Mouse (Mus musculus) liver, embryonic 13.5 days (tissue): ENCODE measurements at regions not wholly inside any gene's neighbourhood (a gene's known extent, or its start where the extent isn't known, plus 50 kb on each side); places are given as distances from the start of the nearest gene placed in this dataset.

ENCODE experiments used
- ATAC-seq: fragments of 200-750 bp; cut with Nextera tagmentation; 2 replicates; pipeline ENCODE4 v1.8.0; 2017; ENCODE audit warnings: low read depth, mild to moderate bottlenecking, moderate number of reproducible peaks, moderate library complexity
- DNase-seq: peaks from one replicate; pipeline ENCODE4 v3.0.0; 2022
- H3K27ac ChIP-seq: fragments of 300-500 bp; sonication (generic); 2 replicates; pipeline ENCODE4 v1.5.1; 2015; ENCODE audit warnings: moderate library complexity, mild to moderate bottlenecking, inconsistent platforms
- H3K27me3 ChIP-seq: fragments of 300-500 bp; sonication (generic); 2 replicates; pipeline ENCODE4 v1.6.1; 2015; ENCODE audit warnings: mild to moderate bottlenecking, inconsistent platforms
- H3K36me3 ChIP-seq: fragments of 300-500 bp; sonication (generic); 2 replicates; pipeline ENCODE4 v1.6.1; 2015; ENCODE audit warnings: mild to moderate bottlenecking, inconsistent platforms
- H3K4me1 ChIP-seq: fragments of 300-500 bp; sonication (generic); replicated peaks from 2 replicates; pipeline ENCODE4 v1.6.1; 2015; ENCODE audit warnings: inconsistent platforms
- H3K4me2 ChIP-seq: fragments of 300-500 bp; sonication (generic); 2 replicates; pipeline ENCODE4 v1.6.1; 2015; ENCODE audit warnings: inconsistent platforms, mild to moderate bottlenecking, moderate library complexity
- H3K4me3 ChIP-seq: fragments of 300-500 bp; sonication (generic); replicated peaks from 2 replicates; pipeline ENCODE4 v1.5.1; 2015; ENCODE audit warnings: mild to moderate bottlenecking, inconsistent platforms
- H3K9ac ChIP-seq: fragments of 300-500 bp; sonication (generic); 2 replicates; pipeline ENCODE4 v1.6.1; 2015; ENCODE audit warnings: mild to moderate bottlenecking, inconsistent platforms
- H3K9me3 ChIP-seq: fragments of 300-500 bp; sonication (generic); replicated peaks from 2 replicates; pipeline ENCODE4 v1.6.1; 2016; ENCODE audit warnings: inconsistent platforms
- WGBS: fragments of 180-500 bp; shearing (Covaris S2); methylation state at CpG from one replicate; pipeline ENCODE4 v1.1.7; 2015; ENCODE audit not compliant: insufficient replicate concordance; 5-methylcytosine and 5-hydroxymethylcytosine counted together

GRCm38 (mm10) chr10:96752531-96752930 lies 135.7 kb downstream of the Btg1 start:
- no peak overlapping the region for H3K4me2 ChIP-seq
- H3K36me3 ChIP-seq = no peaks in the 10 kb centered on the region
- DNase-seq (no peak), ATAC-seq (no peak)
- H3K9ac ChIP-seq = no peak overlapping the region
- H3K4me3 ChIP-seq = no peak overlapping the region
- H3K27me3 ChIP-seq = 0 out of 2 replicates have a peak, but pooled peaks cover 3% of the 10 kb centered on the region
- no peak overlapping the region for H3K27ac ChIP-seq
- peaks cover 3% of the 10 kb centered on the region; the same call in 1 of the 2 replicates for H3K4me1 ChIP-seq
- WGBS = 73% methylated on average over 5 of the region's 5 CpGs
- H3K9me3 ChIP-seq = no peaks in the 10 kb centered on the region

GRCm38 (mm10) chr10:96753521-96753920 lies 136.7 kb downstream of the Btg1 start:
- Histone ChIP-seq H3K27me3 (0 out of 2 replicates have a peak, but pooled peaks cover 3% of the 10 kb centered on the region), H3K4me2 (no peak overlapping the region), H3K4me3 (no peak overlapping the region), H3K27ac (no peak overlapping the region), H3K9me3 (no peaks in the 10 kb centered on the region), H3K4me1 (peaks cover 3% of the 10 kb centered on the region; the same call in 1 of the 2 replicates), H3K9ac (no peak overlapping the region), H3K36me3 (no peaks in the 10 kb centered on the region)
- DNase-seq (no peak), ATAC-seq (no peak)
- WGBS = 39% methylated on average over 1 of the region's 1 CpGs

GRCm38 (mm10) chr10:96755674-96756073 lies 138.9 kb downstream of the Btg1 start:
- Histone ChIP-seq H3K27ac (no peak overlapping the region), H3K9ac (no peak overlapping the region), H3K36me3 (no peaks in the 10 kb centered on the region), H3K4me3 (no peak overlapping the region), H3K27me3 (0 out of 2 replicates have a peak, but pooled peaks cover 3% of the 10 kb centered on the region), H3K4me1 (peaks cover 3% of the 10 kb centered on the region; the same call in 1 of the 2 replicates), H3K9me3 (no peaks in the 10 kb centered on the region), H3K4me2 (no peak overlapping the region)
- WGBS = 61% methylated on average over 8 of the region's 8 CpGs
- ATAC-seq = no peak
- no peak for DNase-seq

GRCm38 (mm10) chr10:96756355-96757084 lies 139.7 kb downstream of the Btg1 start:
- Histone ChIP-seq H3K4me1 (peaks cover 3% of the 10 kb centered on the region; the same call in 1 of the 2 replicates), H3K9me3 (no peaks in the 10 kb centered on the region), H3K36me3 (no peaks in the 10 kb centered on the region), H3K9ac (no peak overlapping the region), H3K27me3 (0 out of 2 replicates have a peak, but pooled peaks cover under 1% of the 10 kb centered on the region), H3K4me3 (no peak overlapping the region), H3K27ac (no peak overlapping the region), H3K4me2 (no peak overlapping the region)
- no peak for ATAC-seq
- WGBS = 31% methylated on average over 5 of the region's 5 CpGs
- no peak for DNase-seq

GRCm38 (mm10) chr10:96757311-96757710 lies 140.5 kb downstream of the Btg1 start:
- no peaks in the 10 kb centered on the region for H3K4me1 ChIP-seq
- no peak for ATAC-seq
- no peaks in the 10 kb centered on the region for H3K27me3 ChIP-seq
- DNase-seq = no peak
- H3K9me3 ChIP-seq = no peaks in the 10 kb centered on the region
- no peak overlapping the region for H3K27ac ChIP-seq
- no peaks in the 10 kb centered on the region for H3K36me3 ChIP-seq
- 52% methylated on average over 1 of the region's 1 CpGs for WGBS
- H3K4me2 ChIP-seq = no peak overlapping the region
- no peak overlapping the region for H3K4me3 ChIP-seq
- no peak overlapping the region for H3K9ac ChIP-seq

GRCm38 (mm10) chr10:96761601-96762000 lies 144.8 kb downstream of the Btg1 start:
- no peak for ATAC-seq
- no peak overlapping the region for H3K9ac ChIP-seq
- no peak overlapping the region for H3K27ac ChIP-seq
- no peaks in the 10 kb centered on the region for H3K36me3 ChIP-seq
- WGBS = 73% methylated on average over 8 of the region's 8 CpGs
- no peaks in the 10 kb centered on the region for H3K9me3 ChIP-seq
- no peaks in the 10 kb centered on the region for H3K27me3 ChIP-seq
- no peaks in the 10 kb centered on the region for H3K4me1 ChIP-seq
- DNase-seq = no peak
- no peak overlapping the region for H3K4me2 ChIP-seq
- no peak overlapping the region for H3K4me3 ChIP-seq

- Histone ChIP-seq H3K9ac (no peak overlapping the region), H3K36me3 (no peaks in the 10 kb centered on the region), H3K4me1 (no peaks in the 10 kb centered on the region), H3K4me3 (no peak overlapping the region), H3K4me2 (no peak overlapping the region), H3K9me3 (no peaks in the 10 kb centered on the region), H3K27ac (no peak overlapping the region), H3K27me3 (no peaks in the 10 kb centered on the region)
- WGBS = 70% methylated on average over 5 of the region's 5 CpGs
- ATAC-seq (no peak), DNase-seq (no peak)
These were observed 148.8 kb downstream of the Btg1 start for GRCm38 (mm10) chr10:96765626-96766025.

- no peak for ATAC-seq
- no peak for DNase-seq
- Histone ChIP-seq H3K4me1 (no peaks in the 10 kb centered on the region), H3K4me2 (no peak overlapping the region), H3K27me3 (no peaks in the 10 kb centered on the region), H3K9ac (no peak overlapping the region), H3K36me3 (no peaks in the 10 kb centered on the region), H3K27ac (no peak overlapping the region), H3K9me3 (no peaks in the 10 kb centered on the region), H3K4me3 (no peak overlapping the region)
- WGBS = 55% methylated on average over 1 of the region's 1 CpGs
These were observed 161.4 kb downstream of the Btg1 start for GRCm38 (mm10) chr10:96778220-96778619.

GRCm38 (mm10) chr10:96783966-96784365 lies 167.2 kb downstream of the Btg1 start:
- ATAC-seq (no peak), DNase-seq (no peak)
- Histone ChIP-seq H3K27me3 (no peaks in the 10 kb centered on the region), H3K4me1 (no peaks in the 10 kb centered on the region), H3K9me3 (no peaks in the 10 kb centered on the region), H3K4me3 (no peak overlapping the region), H3K9ac (no peak overlapping the region), H3K4me2 (no peak overlapping the region), H3K36me3 (no peaks in the 10 kb centered on the region), H3K27ac (no peak overlapping the region)
- 76% methylated on average over 5 of the region's 5 CpGs for WGBS

GRCm38 (mm10) chr10:96786903-96787571 lies 170.2 kb downstream of the Btg1 start:
- no peak for ATAC-seq
- no peaks in the 10 kb centered on the region for H3K4me1 ChIP-seq

GRCm38 (mm10) chr10:96787572-96787946 lies 170.8 kb downstream of the Btg1 start:
- Histone ChIP-seq H3K9me3 (no peaks in the 10 kb centered on the region), H3K4me2 (no peak overlapping the region), H3K27me3 (no peaks in the 10 kb centered on the region), H3K27ac (no peak overlapping the region), H3K4me3 (no peak overlapping the region), H3K9ac (no peak overlapping the region), H3K36me3 (no peaks in the 10 kb centered on the region), H3K4me1 (no peaks in the 10 kb centered on the region)
- ATAC-seq (no peak), DNase-seq (no peak)
- 12% methylated on average over 1 of the region's 1 CpGs for whole genome bisulfite sequencing

More at GRCm38 (mm10) chr10:96786903-96787571, 170.2 kb downstream of the Btg1 start:
- H3K27me3 ChIP-seq = no peaks in the 10 kb centered on the region
- 26% methylated on average over 8 of the region's 8 CpGs for WGBS
- no peak for DNase-seq
- H3K36me3 ChIP-seq = no peaks in the 10 kb centered on the region
- H3K4me2 ChIP-seq = no peak overlapping the region
- H3K27ac ChIP-seq = no peak overlapping the region
- H3K9ac ChIP-seq = no peak overlapping the region
- no peaks in the 10 kb centered on the region for H3K9me3 ChIP-seq
- no peak overlapping the region for H3K4me3 ChIP-seq
